Mouse (Mus musculus) CH12.LX (cell line): Measurements from ENCODE around the gene Creg2.

ENCODE experiments used
- CTCF ChIP-seq, 2 experiments: IDR thresholded peaks in 1 of 2; conservative IDR thresholded peaks in 1 of 2; 2 replicates each; pipeline ENCODE4 v1.5.1; 2011 to 2012; ENCODE audit warnings: low read depth in 2 of 2, low read length in 2 of 2, improper control_type of control experiment in 1 of 2, inconsistent platforms in 1 of 2, mild to moderate bottlenecking in 1 of 2, moderate library complexity in 1 of 2
- POLR2A ChIP-seq: IDR thresholded peaks from 2 replicates; pipeline ENCODE4 v1.6.1; 2011; ENCODE audit warnings: low read depth, mild to moderate bottlenecking, improper control_type of control experiment, low read length
- USF1 ChIP-seq: IDR thresholded peaks from 2 replicates; pipeline ENCODE4 v1.6.1; 2014; ENCODE audit warnings: low read depth, mild to moderate bottlenecking, inconsistent platforms, low read length, improper control_type of control experiment

DNA sequence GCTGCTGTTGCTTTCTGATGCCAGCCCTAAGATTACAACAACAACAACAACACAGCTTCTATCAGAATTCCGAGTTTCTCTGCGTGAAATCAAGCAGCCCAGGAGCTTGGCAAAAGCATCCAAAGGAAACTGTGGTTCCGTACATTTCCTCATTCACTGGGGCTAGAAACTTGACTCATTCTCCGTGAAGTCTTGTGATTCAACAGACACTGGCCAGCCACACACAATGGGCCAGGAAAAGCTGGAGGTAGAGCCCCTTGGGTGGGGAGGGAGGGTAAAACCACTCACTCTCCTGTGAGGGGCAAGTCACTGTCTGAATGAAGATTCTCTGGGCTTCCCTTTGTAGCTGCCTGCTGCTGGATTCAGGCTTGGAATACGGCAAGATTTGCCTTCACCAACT, 15.1 kb downstream of the Creg2 start:
- no peak for TF ChIP-seq CTCF (conservative IDR thresholded peaks at IDR 0.05 in 1 of 2, IDR thresholded peaks at IDR 0.05 in 1 of 2; ENCODE audit: low read depth in 2 of 2, low read length in 2 of 2)
- TF ChIP-seq POLR2A, result no peak
- TF ChIP-seq USF1, result no peak
